Mouse (Mus musculus) ES-Bruce4 (cell line): ENCODE measurements around the gene Ubb.

Experiments
- CTCF ChIP-seq: IDR thresholded peaks from one replicate; pipeline ENCODE4 v1.8.1; 2011; ENCODE audit warnings: low read depth, low read length
- EP300 ChIP-seq: IDR thresholded peaks from 2 replicates; pipeline ENCODE4 v1.6.1; 2011; ENCODE audit warnings: low read depth, low read length; ENCODE audit not compliant: insufficient read depth
- POLR2A ChIP-seq: IDR thresholded peaks from one replicate; pipeline ENCODE4 v1.8.1; 2011; ENCODE audit warnings: low read length; ENCODE audit not compliant: insufficient read depth

- no peak for TF ChIP-seq POLR2A
- no peak for TF ChIP-seq CTCF
- no peak for TF ChIP-seq EP300
Measured at GRCm38 (mm10) chr11:62591904-62592575, 41.1 kb downstream of the Ubb start.
